Mouse (Mus musculus) heart, postnatal 25 days (tissue): ENCODE data around the gene Fbxo9. TPM values are rescaled to one million over a fixed set of nuclear protein-coding genes. Genes with fewer than 3 reads are reported as not detected.
A peak's percentile ranks its signal among the peaks of the same experiment; 100 is the strongest.

Source experiments
- DNase-seq: peaks from one replicate; pipeline ENCODE4 v3.0.0; 2022; ENCODE audit warnings: low spot score
- intact Hi-C: fragments of 180-260 bp; cut with DNase I; formaldehyde crosslinking; loops from one replicate; pipeline ENCODE4 v1.15.1; 2025
- total RNA-seq, 2 experiments: library from RNA; stranded (reverse); gene quantifications; 2 replicates each; pipeline ENCODE4 v1.2.3; 2021

The Fbxo9 gene
- total RNA-seq, 2 experiments from 2014 or later = 49.2 to 51.3 TPM

DNA sequence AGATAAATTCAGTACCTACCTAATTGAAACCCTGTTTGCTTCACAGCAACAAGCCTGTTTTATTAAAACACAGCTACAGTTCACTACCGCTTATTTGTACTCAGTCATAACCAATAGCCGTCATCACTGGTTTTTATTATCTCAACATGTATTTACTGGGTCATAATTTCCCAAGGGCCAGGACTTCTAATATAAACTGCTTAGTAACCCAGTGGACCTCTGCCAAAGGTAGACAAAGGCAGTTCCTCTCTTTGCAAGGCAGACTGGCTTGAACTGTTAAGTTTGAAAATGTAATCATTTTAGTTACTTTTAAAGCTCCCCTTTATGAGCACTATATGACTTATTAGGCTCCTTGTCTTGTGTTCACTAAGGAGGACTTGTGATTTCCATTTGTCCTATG is 2.6 kb upstream of the Fbxo9 start:
- DNase-seq = no peak
- intact Hi-C loops = no loop called here

DNA sequence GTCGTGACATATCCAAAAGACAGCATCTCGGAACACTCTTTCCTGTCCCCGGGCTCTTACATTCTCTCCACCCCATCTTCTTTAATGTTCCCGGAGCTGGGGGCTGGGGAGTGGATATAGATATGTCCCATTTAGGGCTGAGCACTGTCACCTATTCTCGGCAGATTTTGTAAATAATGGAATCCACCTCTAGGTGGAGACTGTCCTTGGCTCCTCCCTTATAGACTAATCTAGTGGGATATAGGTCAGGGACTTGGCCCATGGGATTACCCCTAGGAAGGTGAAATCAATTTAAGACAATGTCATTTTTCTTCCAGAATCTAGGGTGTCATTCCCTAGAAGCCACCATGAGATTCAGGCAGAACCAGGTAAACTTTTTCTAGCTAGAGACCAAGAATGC is 791 bp upstream of the Fbxo9 start:
- intact Hi-C loops = loop anchor here (1.0 kb wide), 1 partner anchor 84 kb away; no protein-coding TSS in a partner anchor
- no peak for DNase-seq

- intact Hi-C loops = no loop called here
- peak; percentile 71 for DNase-seq
Measured at GRCm38 (mm10) chr9:78107912-78108795, 711 bp downstream of the Fbxo9 start.

- no peak for DNase-seq
- intact Hi-C loops = no loop called here
Measured at GRCm38 (mm10) chr9:78107582-78107911, 1.3 kb downstream of the Fbxo9 start.

- DNase-seq = no peak
- intact Hi-C loops = no loop called here
Measured at GRCm38 (mm10) chr9:78106821-78107220, 2.0 kb downstream of the Fbxo9 start.

GRCm38 (mm10) chr9:78105501-78105932 is 3.3 kb downstream of the Fbxo9 start:
- intact Hi-C loops = no loop called here
- DNase-seq = no peak

- DNase-seq = no peak
- intact Hi-C loops = no loop called here
Measured at GRCm38 (mm10) chr9:78104973-78105372, 3.9 kb downstream of the Fbxo9 start.

DNA sequence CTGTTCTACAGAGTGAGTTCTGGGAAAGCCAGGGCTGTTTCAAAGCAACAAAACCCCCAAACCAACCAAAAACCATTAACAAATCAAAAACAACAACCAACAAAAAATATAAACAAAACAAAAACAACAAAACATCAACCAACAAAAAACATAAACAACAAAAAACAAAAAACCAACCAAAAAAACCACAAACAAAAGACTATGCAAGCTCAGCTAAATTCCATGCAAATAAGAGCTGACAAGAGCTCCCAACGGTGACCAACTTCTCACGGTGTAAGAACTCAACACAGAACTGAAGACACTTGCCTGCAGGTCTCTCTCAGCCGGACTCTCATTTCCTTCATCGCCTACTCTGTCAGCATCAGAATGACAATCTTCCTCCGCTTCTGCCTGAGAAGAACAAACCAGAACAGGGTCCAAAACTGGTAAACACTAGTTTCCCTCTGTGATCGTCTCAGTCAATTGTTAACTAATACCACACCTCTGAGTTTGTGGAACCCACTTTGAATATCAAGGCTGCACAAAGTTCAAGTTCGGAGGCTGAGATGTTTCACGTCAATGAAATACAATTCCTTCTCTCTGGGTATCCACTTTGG is 4.8 kb downstream of the Fbxo9 start:
- intact Hi-C loops = no loop called here
- DNase-seq = no peak

- no peak for DNase-seq
- intact Hi-C loops = no loop called here
Measured at GRCm38 (mm10) chr9:78101431-78101830, 7.4 kb downstream of the Fbxo9 start.

- intact Hi-C loops = no loop called here
- DNase-seq = no peak
Measured at GRCm38 (mm10) chr9:78100956-78101355, 7.9 kb downstream of the Fbxo9 start.

GRCm38 (mm10) chr9:78096376-78096775 is 12.5 kb downstream of the Fbxo9 start:
- DNase-seq = no peak
- intact Hi-C loops = no loop called here

DNA sequence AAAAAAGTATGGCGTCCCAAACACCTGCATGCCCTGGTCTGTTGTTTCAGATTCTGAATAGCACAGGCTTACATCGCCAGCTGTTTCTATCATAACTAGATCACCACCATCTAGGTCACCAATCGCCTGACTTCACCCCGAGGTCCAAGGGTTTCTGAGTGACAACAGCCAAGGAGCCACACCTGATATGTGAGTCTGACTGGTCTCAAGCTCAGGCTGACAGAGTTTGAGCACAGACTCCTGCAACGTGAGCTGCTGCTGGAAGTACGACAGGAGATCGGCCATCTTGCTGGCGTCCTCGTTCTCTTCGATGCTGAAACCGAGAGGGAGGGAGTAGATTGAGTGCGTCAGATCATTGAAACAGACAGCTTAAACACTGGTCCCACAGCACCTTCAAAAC is 13.2 kb downstream of the Fbxo9 start:
- intact Hi-C loops = no loop called here
- DNase-seq = no peak

DNA sequence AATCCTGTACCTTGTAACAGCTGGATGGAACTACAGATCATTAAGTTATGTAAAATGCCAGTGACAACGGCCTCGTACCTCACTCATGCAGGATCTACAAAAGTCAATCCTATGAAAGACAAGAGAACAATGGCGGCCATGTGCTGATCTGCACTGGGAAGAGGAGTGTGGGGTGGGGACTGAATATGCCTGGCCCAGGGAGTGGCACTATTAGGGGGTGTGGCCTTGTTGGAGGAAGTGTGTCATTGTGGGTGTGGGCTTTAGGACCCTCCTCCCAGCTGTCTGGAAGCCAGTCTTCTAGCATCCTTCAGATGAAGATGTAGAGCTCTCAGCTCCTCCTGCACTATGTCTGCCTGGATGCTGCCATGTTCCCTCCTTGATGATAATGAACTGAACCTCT is 18.3 kb downstream of the Fbxo9 start:
- DNase-seq = no peak
- intact Hi-C loops = no loop called here

DNA sequence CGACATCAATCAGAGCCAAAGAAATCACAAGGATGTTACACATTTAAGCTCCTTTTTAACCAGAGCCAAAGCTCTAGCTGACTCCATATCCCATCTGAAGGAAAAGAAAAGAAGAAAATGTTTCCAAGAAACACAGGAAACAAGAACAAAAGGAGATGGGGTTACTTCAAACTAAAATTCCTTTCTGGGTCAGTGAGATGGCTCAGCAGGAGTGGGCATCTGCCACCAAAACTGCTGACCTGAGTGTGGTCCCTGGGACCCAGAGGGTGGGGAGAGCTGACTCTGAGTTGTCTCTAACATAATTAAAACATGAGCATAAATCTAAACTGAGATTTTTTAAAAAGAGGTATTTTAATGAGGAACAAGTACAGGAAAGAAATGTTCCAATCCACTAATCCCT is 19.0 kb downstream of the Fbxo9 start:
- no peak for DNase-seq
- intact Hi-C loops = no loop called here

GRCm38 (mm10) chr9:78088971-78089370 is 19.9 kb downstream of the Fbxo9 start:
- intact Hi-C loops = no loop called here
- no peak for DNase-seq

- intact Hi-C loops = no loop called here
Measured at GRCm38 (mm10) chr9:78088521-78088920, 20.3 kb downstream of the Fbxo9 start.

GRCm38 (mm10) chr9:78087751-78088150 is 21.1 kb downstream of the Fbxo9 start:
- DNase-seq = no peak
- intact Hi-C loops = no loop called here

More at GRCm38 (mm10) chr9:78088521-78088920, 20.3 kb downstream of the Fbxo9 start:
- DNase-seq = no peak

DNA sequence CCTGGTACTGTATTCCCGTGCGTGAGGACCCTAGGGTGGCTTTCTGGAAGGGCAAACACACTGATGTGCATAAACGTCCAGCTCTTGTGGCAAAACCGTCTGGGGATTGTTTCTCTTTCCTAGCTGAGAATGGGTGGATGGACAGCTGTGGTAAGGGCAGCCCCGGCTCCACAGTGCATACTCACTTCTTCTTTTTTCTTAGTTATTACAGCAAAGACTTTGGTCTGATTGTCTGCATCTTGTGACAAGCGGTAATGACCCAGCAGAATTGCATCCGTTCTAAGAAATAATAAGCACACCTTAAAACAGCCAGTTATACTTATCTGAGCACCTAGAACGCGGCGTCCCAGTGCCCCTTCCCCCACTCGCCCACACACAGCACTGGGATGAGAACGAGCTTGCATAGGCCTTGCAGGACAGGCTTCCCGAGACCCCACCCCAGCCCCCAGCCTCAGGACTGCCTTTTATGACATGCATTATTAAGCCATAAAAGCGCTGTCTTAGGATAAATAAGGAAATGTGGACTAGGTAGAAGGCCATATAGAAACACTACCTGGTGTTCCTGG is 23.1 kb downstream of the Fbxo9 start:
- intact Hi-C loops = no loop called here
- DNase-seq = no peak

DNA sequence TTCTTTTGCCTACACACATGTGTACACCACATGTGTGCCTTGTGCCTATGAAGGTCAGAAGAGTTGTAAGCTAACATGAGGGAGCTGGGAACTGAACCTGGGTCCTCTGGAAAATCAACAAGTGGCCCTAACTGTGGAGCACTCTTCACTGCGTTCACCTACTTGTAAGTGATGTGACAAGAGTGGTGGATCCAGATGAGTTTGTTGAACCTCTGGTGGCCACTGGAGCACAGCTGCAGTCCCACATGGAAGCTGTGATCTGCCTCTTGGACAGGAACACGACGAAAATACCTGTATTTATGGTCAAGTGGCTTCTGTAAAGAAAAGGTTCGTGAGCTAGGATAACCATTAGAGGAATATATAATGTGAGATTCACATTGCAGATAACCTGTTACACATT is 24.5 kb downstream of the Fbxo9 start:
- no peak for DNase-seq
- intact Hi-C loops = no loop called here

GRCm38 (mm10) chr9:78081835-78082234 is 27.0 kb downstream of the Fbxo9 start:
- intact Hi-C loops = no loop called here

DNA sequence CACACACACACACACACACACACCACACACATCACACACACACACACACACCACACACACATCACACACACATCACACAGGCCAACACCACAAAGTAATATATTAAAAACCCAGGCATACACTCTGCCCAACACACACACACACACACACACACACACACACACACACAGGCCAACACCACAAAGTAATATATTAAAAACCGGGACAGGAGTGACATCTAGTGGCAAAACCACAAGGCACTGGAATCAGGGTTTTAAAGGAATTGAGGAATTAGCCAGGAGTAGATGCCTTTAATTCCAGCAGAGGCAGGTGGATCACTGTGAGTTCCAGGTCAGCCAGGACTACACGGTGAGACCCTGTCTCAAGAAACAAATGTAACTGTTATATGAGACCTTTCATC is 30.6 kb downstream of the Fbxo9 start:
- intact Hi-C loops = no loop called here
- DNase-seq = no peak

More at GRCm38 (mm10) chr9:78081835-78082234, 27.0 kb downstream of the Fbxo9 start:
- DNase-seq = no peak
